Mouse (Mus musculus): ENCODE measurements around the gene Apoc2. TPM values are rescaled to one million over a fixed set of nuclear protein-coding genes. Genes with fewer than 3 reads are reported as not detected.

Apoc2 gene
- polyA plus RNA-seq, 1 experiment from 2014 or later = not detected

Other genes starting within 250 kb of the Apoc2 start
- gene Mark4, start 219.1 kb downstream of the Apoc2 start, polyA plus RNA-seq (2015; fragmentation: Nextera tagmentation; extraction: Ambion mirVana) = 11.7 and 12.2 TPM in 2 replicates
- gene Exoc3l2, start 214.6 kb downstream of the Apoc2 start, polyA plus RNA-seq (2015; fragmentation: Nextera tagmentation; extraction: Ambion mirVana) = 0.13 and 0.29 TPM in 2 replicates
- 3.3 and 3.4 TPM in 2 replicates for gene Bloc1s3, start 169.6 kb downstream of the Apoc2 start, polyA plus RNA-seq (2015; fragmentation: Nextera tagmentation; extraction: Ambion mirVana)
- 39.3 and 40.6 TPM in 2 replicates for gene Trappc6a, start 169.5 kb downstream of the Apoc2 start, polyA plus RNA-seq (2015; fragmentation: Nextera tagmentation; extraction: Ambion mirVana)
- 0.15 and 0.21 TPM in 2 replicates for gene Nkpd1, start 160.1 kb downstream of the Apoc2 start, polyA plus RNA-seq (2015; fragmentation: Nextera tagmentation; extraction: Ambion mirVana)
- 22.4 and 23.6 TPM in 2 replicates for gene Ppp1r37, start 114.9 kb downstream of the Apoc2 start, polyA plus RNA-seq (2015; fragmentation: Nextera tagmentation; extraction: Ambion mirVana)
- 0.23 and 0.35 TPM in 2 replicates for gene Zfp296, start 100.7 kb downstream of the Apoc2 start, polyA plus RNA-seq (2015; fragmentation: Nextera tagmentation; extraction: Ambion mirVana)
- gene Gemin7, start 100.3 kb downstream of the Apoc2 start, polyA plus RNA-seq (2015; fragmentation: Nextera tagmentation; extraction: Ambion mirVana) = 130 TPM in 2 replicates
- 54.0 and 55.7 TPM in 2 replicates for gene Clasrp, start 73.5 kb downstream of the Apoc2 start, polyA plus RNA-seq (2015; fragmentation: Nextera tagmentation; extraction: Ambion mirVana)
- 1.5 and 2.6 TPM in 2 replicates for gene Relb, start 48.5 kb downstream of the Apoc2 start, polyA plus RNA-seq (2015; fragmentation: Nextera tagmentation; extraction: Ambion mirVana)
- 64.2 and 71.3 TPM in 2 replicates for gene Clptm1, start 12.9 kb downstream of the Apoc2 start, polyA plus RNA-seq (2015; fragmentation: Nextera tagmentation; extraction: Ambion mirVana)
- gene Gm44805, start 3.5 kb upstream of the Apoc2 start, polyA plus RNA-seq (2015; fragmentation: Nextera tagmentation; extraction: Ambion mirVana) = 0.88 TPM in 1 of 2 replicates, not detected in the other
- 0.08 TPM in 1 of 2 replicates, not detected in the other for gene Apoc4, start 3.5 kb upstream of the Apoc2 start, polyA plus RNA-seq (2015; fragmentation: Nextera tagmentation; extraction: Ambion mirVana)
- gene Apoc1, start 14.7 kb upstream of the Apoc2 start, polyA plus RNA-seq (2015; fragmentation: Nextera tagmentation; extraction: Ambion mirVana) = 1.2 and 1.8 TPM in 2 replicates
- gene Apoe, start 21.2 kb upstream of the Apoc2 start, polyA plus RNA-seq (2015; fragmentation: Nextera tagmentation; extraction: Ambion mirVana) = 118 and 125 TPM in 2 replicates
- gene Tomm40, start 37.5 kb upstream of the Apoc2 start, polyA plus RNA-seq (2015; fragmentation: Nextera tagmentation; extraction: Ambion mirVana) = 112 and 118 TPM in 2 replicates
- gene Nectin2, start 72.5 kb upstream of the Apoc2 start, polyA plus RNA-seq (2015; fragmentation: Nextera tagmentation; extraction: Ambion mirVana) = 34.6 and 38.0 TPM in 2 replicates
- 4.4 and 5.7 TPM in 2 replicates for gene Bcam, start 93.1 kb upstream of the Apoc2 start, polyA plus RNA-seq (2015; fragmentation: Nextera tagmentation; extraction: Ambion mirVana)
- gene Cblc, start 118.9 kb upstream of the Apoc2 start, polyA plus RNA-seq (2015; fragmentation: Nextera tagmentation; extraction: Ambion mirVana) = not detected in 2 replicates
- gene Bcl3, start 144.8 kb upstream of the Apoc2 start, polyA plus RNA-seq (2015; fragmentation: Nextera tagmentation; extraction: Ambion mirVana) = 0.23 and 0.49 TPM in 2 replicates
- gene Gm19345, start 174.1 kb upstream of the Apoc2 start, polyA plus RNA-seq (2015; fragmentation: Nextera tagmentation; extraction: Ambion mirVana) = 2.3 and 3.9 TPM in 2 replicates
- gene Ceacam16, start 183.4 kb upstream of the Apoc2 start, polyA plus RNA-seq (2015; fragmentation: Nextera tagmentation; extraction: Ambion mirVana) = not detected in 2 replicates
- gene Ceacam19, start 210.0 kb upstream of the Apoc2 start, polyA plus RNA-seq (2015; fragmentation: Nextera tagmentation; extraction: Ambion mirVana) = not detected in 2 replicates
- 4.9 and 5.1 TPM in 2 replicates for gene Pvr, start 243.2 kb upstream of the Apoc2 start, polyA plus RNA-seq (2015; fragmentation: Nextera tagmentation; extraction: Ambion mirVana)

Data from forebrain, embryonic 13.5 days (tissue).